Mouse (Mus musculus) G1E (cell line): Measurements from ENCODE around the gene Fam71e1. TPM values are rescaled to one million over a fixed set of nuclear protein-coding genes. Genes with fewer than 3 reads are reported as not detected.

Experiments used
- ATAC-seq: 2 replicates; pipeline ENCODE4 v1.8.0; 2016; ENCODE audit warnings: mild to moderate bottlenecking; ENCODE audit not compliant: insufficient number of reproducible peaks, poor library complexity, low FRiP score, severe bottlenecking; ENCODE audit errors: extremely low read depth
- DNase-seq: peaks from one replicate; pipeline ENCODE4 v3.0.0; 2012; ENCODE audit warnings: low spot score
- H3K27me3 ChIP-seq: 2 replicates; pipeline ENCODE4 v1.6.1; 2012; ENCODE audit warnings: mild to moderate bottlenecking, low read length, inconsistent platforms; ENCODE audit not compliant: insufficient read depth
- H3K36me3 ChIP-seq: replicated peaks from 2 replicates; pipeline ENCODE3; 2012; ENCODE audit warnings: mild to moderate bottlenecking, inconsistent platforms
- H3K4me1 ChIP-seq: 2 replicates; pipeline ENCODE4 v1.6.1; 2012; ENCODE audit warnings: low read depth, low read length, inconsistent platforms, mixed read lengths; ENCODE audit not compliant: insufficient read depth
- H3K4me3 ChIP-seq: 2 replicates; pipeline ENCODE4 v1.5.1; 2012; ENCODE audit warnings: low read depth, mild to moderate bottlenecking, inconsistent platforms, low read length, moderate library complexity, mixed read lengths
- H3K9me3 ChIP-seq: replicated peaks from 2 replicates; pipeline ENCODE4 v1.6.1; 2012; ENCODE audit warnings: inconsistent platforms
- CTCF ChIP-seq: IDR thresholded peaks from 2 replicates; pipeline ENCODE4 v1.5.1; 2012; ENCODE audit warnings: low read depth, low read length, inconsistent platforms, mixed read lengths
- GATA1 ChIP-seq: IDR thresholded peaks from 2 replicates; pipeline ENCODE4 v1.6.1; 2012; ENCODE audit warnings: borderline replicate concordance, low read length, inconsistent platforms, mixed read lengths
- GATA2 ChIP-seq: IDR thresholded peaks from 2 replicates; pipeline ENCODE4 v1.6.1; 2012; ENCODE audit warnings: low read depth, low read length, inconsistent platforms, borderline replicate concordance
- POLR2AphosphoS5 ChIP-seq: IDR thresholded peaks from 2 replicates; pipeline ENCODE4 v1.6.1; 2012; ENCODE audit warnings: low read depth, low read length, inconsistent platforms; ENCODE audit not compliant: insufficient replicate concordance
- TAL1 ChIP-seq: conservative IDR thresholded peaks from 2 replicates; pipeline ENCODE4 v1.6.1; 2012; ENCODE audit warnings: low read depth, low read length, inconsistent platforms, mixed read lengths
- polyA plus RNA-seq: library from polyadenylated mRNA; stranded (reverse); fragments of >175 nt; gene quantifications from 2 replicates; pipeline ENCODE4 v1.2.3, GENCODE M21; 2012
- total RNA-seq, 2 experiments: library from RNA; stranded (forward) in 1 of 2; stranded (reverse) in 1 of 2; fragments of 200-1000 nt in 1 of 2; fragments of >200 nt in 1 of 2; fragmentation: Nextera tagmentation in 1 of 2; gene quantifications; 2 replicates each; pipeline ENCODE4 v1.2.3; 2014 to 2017

The Fam71e1 gene
- total and polyA plus RNA-seq, 3 experiments: 5.5 to 6.9 (median 6.8) TPM

DNA sequence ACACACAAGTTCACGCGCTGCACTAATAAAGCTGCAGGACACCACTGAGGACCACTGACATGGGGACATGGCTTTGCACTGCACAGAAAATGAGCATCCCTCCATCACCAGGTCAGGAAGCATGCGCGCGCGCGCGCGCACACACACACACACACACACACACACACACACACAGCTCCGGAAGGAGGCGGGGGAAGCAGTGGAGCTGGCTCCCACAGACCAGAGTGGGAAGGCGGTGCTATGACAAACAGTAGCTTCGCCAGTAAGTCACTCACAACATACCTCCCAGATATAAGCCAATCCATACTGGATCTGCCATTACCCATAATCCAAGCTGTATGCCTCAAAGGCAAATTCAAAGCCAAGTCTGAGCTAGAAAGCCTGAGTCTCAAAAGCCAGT lies 50.7 kb downstream of the Fam71e1 start:
- no peak for DNase-seq
- no peak for ATAC-seq
- peaks cover 83% of the 10 kb centered on the region for H3K36me3 ChIP-seq
- no peaks in the 10 kb centered on the region for H3K9me3 ChIP-seq
- no peaks in the 10 kb centered on the region for H3K27me3 ChIP-seq
- H3K4me3 ChIP-seq: peak overlapping the region; percentile 86
- H3K4me1 ChIP-seq: peaks cover 48% of the 10 kb centered on the region
- TF ChIP-seq TAL1 (no peak), GATA1 (no peak), CTCF (no peak), GATA2 (no peak), POLR2AphosphoS5 (no peak)

DNA sequence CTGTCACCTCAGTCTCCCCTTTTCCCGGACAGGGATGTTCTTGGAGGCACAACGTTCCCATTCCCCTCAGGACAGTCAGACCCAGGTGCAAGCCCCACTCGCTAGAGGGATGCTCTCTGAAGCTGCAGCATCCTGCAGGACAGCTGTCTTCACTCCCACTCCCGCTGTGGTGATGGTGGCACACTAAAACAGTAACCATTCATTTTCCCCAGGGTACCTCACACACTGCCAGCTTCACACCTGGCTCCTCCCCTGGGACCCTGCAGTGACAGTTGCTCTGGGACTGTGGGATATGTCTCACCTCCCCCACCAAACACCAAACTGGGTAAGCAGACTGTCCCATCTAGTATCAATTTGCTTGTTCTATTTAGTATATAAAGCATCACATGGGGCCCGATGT lies 51.3 kb downstream of the Fam71e1 start:
- Histone ChIP-seq H3K4me3 (peak overlapping the region; percentile 86), H3K36me3 (peaks cover 83% of the 10 kb centered on the region), H3K9me3 (no peaks in the 10 kb centered on the region), H3K27me3 (no peaks in the 10 kb centered on the region), H3K4me1 (peaks cover 55% of the 10 kb centered on the region)
- ATAC-seq (no peak), DNase-seq (no peak)
- TF ChIP-seq GATA1 (no peak), GATA2 (no peak), POLR2AphosphoS5 (no peak), TAL1 (no peak), CTCF (no peak)

DNA sequence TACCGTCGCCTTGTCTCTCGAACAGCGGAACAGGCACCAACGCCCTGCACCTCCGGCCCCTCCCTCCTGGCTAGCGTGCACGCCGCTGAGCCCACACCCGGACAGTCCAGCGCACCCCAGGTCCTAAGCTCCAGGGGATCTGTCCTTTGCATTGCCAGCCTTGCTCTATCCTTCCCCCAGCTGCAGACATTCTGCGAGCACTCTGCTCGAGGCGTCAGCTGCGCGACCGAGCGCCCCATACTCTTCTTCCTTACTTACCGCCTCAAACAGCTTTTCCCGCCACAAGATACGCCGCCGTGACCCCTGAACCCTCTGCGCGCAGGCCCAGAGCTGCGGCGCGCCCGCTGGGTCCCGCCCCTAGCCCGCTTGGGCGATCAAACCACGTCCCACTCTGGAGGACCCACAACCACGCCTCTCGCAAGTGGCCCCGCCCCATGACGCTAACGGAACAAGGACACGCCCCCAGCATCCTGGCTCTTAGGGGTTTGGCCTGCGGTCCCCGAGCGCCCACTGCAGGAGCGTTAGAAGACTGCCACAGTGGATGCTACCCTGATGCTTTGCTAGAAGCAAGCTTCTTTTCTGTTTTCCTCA lies 52.2 kb downstream of the Fam71e1 start, which contains the start of gene Pold1:
Gene Pold1, minus strand, starts transcription at position 353 of the 591 bp plus-strand sequence.
- TF ChIP-seq GATA1: no peak
- TF ChIP-seq GATA2: no peak
- peak; percentile 75 for TF ChIP-seq CTCF
- peak; percentile 94 for DNase-seq
- H3K4me1 ChIP-seq: peaks cover 56% of the 10 kb centered on the region

DNA sequence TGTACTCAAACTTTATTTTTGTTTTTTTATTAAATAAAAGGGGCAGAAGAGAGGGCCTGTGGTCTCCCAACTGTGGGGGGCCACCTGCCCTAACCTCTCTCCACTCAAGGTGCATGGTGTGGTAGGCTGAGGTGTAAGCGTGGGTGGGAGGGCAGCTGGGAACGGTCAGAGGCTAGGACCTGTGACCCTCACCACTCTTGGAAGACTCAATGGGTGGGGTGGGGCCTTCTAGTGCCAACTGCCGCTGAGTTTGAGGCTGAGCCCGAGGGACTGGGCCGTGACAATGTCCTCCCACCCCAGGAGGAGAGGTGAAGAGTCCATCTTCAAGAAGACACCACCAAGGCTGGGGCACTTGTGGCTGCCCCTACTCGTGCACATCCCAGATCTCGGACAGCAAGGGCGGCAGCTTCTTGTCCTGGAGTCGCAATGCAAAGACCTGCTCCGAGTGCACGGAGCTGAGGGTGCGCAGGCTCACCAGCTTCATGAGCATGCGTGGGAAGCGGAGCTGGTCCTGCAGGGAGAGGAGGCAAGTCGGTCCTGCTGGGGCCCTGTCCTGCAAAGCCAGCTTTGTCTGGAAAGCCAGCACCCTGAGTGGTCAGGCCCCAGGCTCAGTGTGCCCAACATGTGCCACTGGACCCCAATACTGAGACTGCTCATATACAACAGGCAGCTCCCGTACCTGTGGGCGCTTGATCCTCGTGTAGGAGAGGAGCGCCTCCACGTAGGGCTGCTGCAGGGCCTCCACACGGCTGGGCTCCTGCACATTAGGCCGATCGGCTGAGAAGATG lies 53.4 kb downstream of the Fam71e1 start:
- ATAC-seq: no peak
- Histone ChIP-seq H3K4me3 (0 out of 2 replicates have a peak overlapping the region, but pooled peaks have one; percentile 6), H3K36me3 (peaks cover 65% of the 10 kb centered on the region), H3K27me3 (no peaks in the 10 kb centered on the region), H3K4me1 (peaks cover 50% of the 10 kb centered on the region), H3K9me3 (no peaks in the 10 kb centered on the region)
- TF ChIP-seq TAL1 (no peak), POLR2AphosphoS5 (no peak), GATA1 (no peak), GATA2 (no peak), CTCF (no peak)
- no peak for DNase-seq

More for the DNA sequence above, 52.2 kb downstream of the Fam71e1 start, which contains the start of gene Pold1:
- no peaks in the 10 kb centered on the region for H3K9me3 ChIP-seq
- ATAC-seq: peak; percentile 89
- peaks cover 75% of the 10 kb centered on the region for H3K36me3 ChIP-seq
- peak within 1 kb of the TSS; percentile 86 for H3K4me3 ChIP-seq
- H3K27me3 ChIP-seq: no peaks in the 10 kb centered on the region

DNA sequence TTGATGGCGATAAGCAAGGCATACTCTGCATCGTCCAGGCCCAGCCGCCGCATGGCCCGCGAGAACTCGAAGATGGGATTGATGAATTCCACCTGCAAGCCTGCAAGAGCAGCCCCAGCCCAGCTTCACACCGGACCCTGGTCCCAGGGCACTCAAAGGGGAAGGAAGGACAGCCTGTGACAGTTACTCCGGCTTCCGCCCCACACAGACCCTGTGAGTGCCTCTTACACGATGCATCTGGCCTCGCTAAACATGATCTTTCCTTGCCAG lies 54.0 kb downstream of the Fam71e1 start:
- peaks cover 59% of the 10 kb centered on the region for H3K36me3 ChIP-seq
- H3K9me3 ChIP-seq: no peaks in the 10 kb centered on the region

More for the DNA sequence above, 54.0 kb downstream of the Fam71e1 start:
- Histone ChIP-seq H3K4me1 (peaks cover 51% of the 10 kb centered on the region), H3K27me3 (no peaks in the 10 kb centered on the region), H3K4me3 (0 out of 2 replicates have a peak overlapping the region, but pooled peaks have one; percentile 6)
- TF ChIP-seq CTCF: no peak
- DNase-seq (no peak), ATAC-seq (no peak)

Other genes starting within 250 kb of the Fam71e1 start
- gene 1700028J19Rik, start 249.9 kb upstream of the Fam71e1 start, total RNA-seq (2014; fragmentation: Nextera tagmentation): 0.87 and 3.6 TPM in 2 replicates
- gene 1700028J19Rik, start 249.9 kb upstream of the Fam71e1 start, total RNA-seq (2017): 0.60 and 1.3 TPM in 2 replicates
- 0.05 TPM in 1 of 2 replicates, not detected in the other for gene 1700028J19Rik, start 249.9 kb upstream of the Fam71e1 start, polyA plus RNA-seq
- gene 2410002F23Rik, start 249.9 kb upstream of the Fam71e1 start, total RNA-seq (2014; fragmentation: Nextera tagmentation): 113 and 114 TPM in 2 replicates
- gene 2410002F23Rik, start 249.9 kb upstream of the Fam71e1 start, total RNA-seq (2017): 79.9 and 90.4 TPM in 2 replicates
- gene 2410002F23Rik, start 249.9 kb upstream of the Fam71e1 start, polyA plus RNA-seq: 276 and 317 TPM in 2 replicates
- not detected in 2 replicates for gene Acp4, start 239.2 kb upstream of the Fam71e1 start, total RNA-seq (2014; fragmentation: Nextera tagmentation)
- gene Acp4, start 239.2 kb upstream of the Fam71e1 start, total RNA-seq (2017): not detected in 2 replicates
- not detected in 2 replicates for gene Acp4, start 239.2 kb upstream of the Fam71e1 start, polyA plus RNA-seq
- not detected in 2 replicates for gene Gm15517, start 235.1 kb upstream of the Fam71e1 start, total RNA-seq (2014; fragmentation: Nextera tagmentation)
- not detected in 2 replicates for gene Gm15517, start 235.1 kb upstream of the Fam71e1 start, total RNA-seq (2017)
- gene Gm15517, start 235.1 kb upstream of the Fam71e1 start, polyA plus RNA-seq: not detected in 2 replicates
- gene Clec11a, start 189.7 kb upstream of the Fam71e1 start, total RNA-seq (2014; fragmentation: Nextera tagmentation): 3.1 and 5.3 TPM in 2 replicates
- 2.6 and 3.3 TPM in 2 replicates for gene Clec11a, start 189.7 kb upstream of the Fam71e1 start, total RNA-seq (2017)
- 1.8 and 2.2 TPM in 2 replicates for gene Clec11a, start 189.7 kb upstream of the Fam71e1 start, polyA plus RNA-seq
- 0.08 TPM in 1 of 2 replicates, not detected in the other for gene Shank1, start 186.3 kb upstream of the Fam71e1 start, total RNA-seq (2014; fragmentation: Nextera tagmentation)
- under 0.01 and 0.11 TPM in 2 replicates for gene Shank1, start 186.3 kb upstream of the Fam71e1 start, total RNA-seq (2017)
- 0.13 and 0.20 TPM in 2 replicates for gene Shank1, start 186.3 kb upstream of the Fam71e1 start, polyA plus RNA-seq
- gene Syt3, start 112.5 kb upstream of the Fam71e1 start, total RNA-seq (2014; fragmentation: Nextera tagmentation): not detected in 2 replicates
- not detected in 2 replicates for gene Syt3, start 112.5 kb upstream of the Fam71e1 start, total RNA-seq (2017)
- gene Syt3, start 112.5 kb upstream of the Fam71e1 start, polyA plus RNA-seq: 0.02 TPM in 1 of 2 replicates, not detected in the other
- 2.5 TPM in 1 of 2 replicates, not detected in the other for gene 1700008O03Rik, start 110.8 kb upstream of the Fam71e1 start, total RNA-seq (2014; fragmentation: Nextera tagmentation)
- gene 1700008O03Rik, start 110.8 kb upstream of the Fam71e1 start, total RNA-seq (2017): 0.11 and 0.41 TPM in 2 replicates
- gene 1700008O03Rik, start 110.8 kb upstream of the Fam71e1 start, polyA plus RNA-seq: 0.49 and 0.61 TPM in 2 replicates
- gene Lrrc4b, start 67.6 kb upstream of the Fam71e1 start, total RNA-seq (2014; fragmentation: Nextera tagmentation): not detected in 2 replicates
- gene Lrrc4b, start 67.6 kb upstream of the Fam71e1 start, total RNA-seq (2017): 0.05 TPM in 1 of 2 replicates, not detected in the other
- not detected in 2 replicates for gene Lrrc4b, start 67.6 kb upstream of the Fam71e1 start, polyA plus RNA-seq
- gene Aspdh, start 31.2 kb upstream of the Fam71e1 start, total RNA-seq (2014; fragmentation: Nextera tagmentation): not detected in 2 replicates
- not detected in 2 replicates for gene Aspdh, start 31.2 kb upstream of the Fam71e1 start, total RNA-seq (2017)
- gene Aspdh, start 31.2 kb upstream of the Fam71e1 start, polyA plus RNA-seq: not detected in 2 replicates
- 48.5 and 55.0 TPM in 2 replicates for gene Josd2, start 28.6 kb upstream of the Fam71e1 start, total RNA-seq (2014; fragmentation: Nextera tagmentation)
- gene Josd2, start 28.6 kb upstream of the Fam71e1 start, total RNA-seq (2017): 22.1 and 27.2 TPM in 2 replicates
- gene Josd2, start 28.6 kb upstream of the Fam71e1 start, polyA plus RNA-seq: 162 and 230 TPM in 2 replicates
- gene Emc10, start 52 bp upstream of the Fam71e1 start, total RNA-seq (2014; fragmentation: Nextera tagmentation): 33.3 and 33.7 TPM in 2 replicates
- gene Emc10, start 52 bp upstream of the Fam71e1 start, total RNA-seq (2017): 18.5 and 19.0 TPM in 2 replicates
- 147 and 166 TPM in 2 replicates for gene Emc10, start 52 bp upstream of the Fam71e1 start, polyA plus RNA-seq
- gene Mybpc2, start 28.1 kb downstream of the Fam71e1 start, total RNA-seq (2014; fragmentation: Nextera tagmentation): not detected in 2 replicates
- gene Mybpc2, start 28.1 kb downstream of the Fam71e1 start, total RNA-seq (2017): 0.05 TPM in 1 of 2 replicates, not detected in the other
- gene Mybpc2, start 28.1 kb downstream of the Fam71e1 start, polyA plus RNA-seq: not detected in 2 replicates
- not detected in 2 replicates for gene Spib, start 35.5 kb downstream of the Fam71e1 start, total RNA-seq (2014; fragmentation: Nextera tagmentation)
- gene Spib, start 35.5 kb downstream of the Fam71e1 start, total RNA-seq (2017): not detected in 2 replicates
- gene Spib, start 35.5 kb downstream of the Fam71e1 start, polyA plus RNA-seq: not detected in 2 replicates
- gene Pold1, start 52.3 kb downstream of the Fam71e1 start, total RNA-seq (2014; fragmentation: Nextera tagmentation): 70.1 and 106 TPM in 2 replicates
- gene Pold1, start 52.3 kb downstream of the Fam71e1 start, total RNA-seq (2017): 54.6 and 72.4 TPM in 2 replicates
- gene Pold1, start 52.3 kb downstream of the Fam71e1 start, polyA plus RNA-seq: 252 and 268 TPM in 2 replicates
- gene Nr1h2, start 57.4 kb downstream of the Fam71e1 start, total RNA-seq (2014; fragmentation: Nextera tagmentation): 98.5 and 107 TPM in 2 replicates
- 34.0 and 39.0 TPM in 2 replicates for gene Nr1h2, start 57.4 kb downstream of the Fam71e1 start, total RNA-seq (2017)
- gene Nr1h2, start 57.4 kb downstream of the Fam71e1 start, polyA plus RNA-seq: 223 and 232 TPM in 2 replicates
- 1.3 and 2.7 TPM in 2 replicates for gene Napsa, start 75.8 kb downstream of the Fam71e1 start, total RNA-seq (2014; fragmentation: Nextera tagmentation)
- 0.16 and 0.70 TPM in 2 replicates for gene Napsa, start 75.8 kb downstream of the Fam71e1 start, total RNA-seq (2017)
- 0.10 and 0.35 TPM in 2 replicates for gene Napsa, start 75.8 kb downstream of the Fam71e1 start, polyA plus RNA-seq
- 0.53 TPM in 1 of 2 replicates, not detected in the other for gene Kcnc3, start 94.1 kb downstream of the Fam71e1 start, total RNA-seq (2014; fragmentation: Nextera tagmentation)
- gene Kcnc3, start 94.1 kb downstream of the Fam71e1 start, total RNA-seq (2017): 0.05 TPM in 1 of 2 replicates, not detected in the other
- not detected in 2 replicates for gene Kcnc3, start 94.1 kb downstream of the Fam71e1 start, polyA plus RNA-seq
- not detected in 2 replicates for gene Myh14, start 174.3 kb downstream of the Fam71e1 start, total RNA-seq (2014; fragmentation: Nextera tagmentation)
- not detected in 2 replicates for gene Myh14, start 174.3 kb downstream of the Fam71e1 start, total RNA-seq (2017)
- gene Myh14, start 174.3 kb downstream of the Fam71e1 start, polyA plus RNA-seq: not detected in 2 replicates
- gene Izumo2, start 212.2 kb downstream of the Fam71e1 start, total RNA-seq (2014; fragmentation: Nextera tagmentation): not detected in 2 replicates
- gene Izumo2, start 212.2 kb downstream of the Fam71e1 start, total RNA-seq (2017): not detected in 2 replicates
- gene Izumo2, start 212.2 kb downstream of the Fam71e1 start, polyA plus RNA-seq: not detected in 2 replicates